ENCODE assay signal across 8 mouse cellular contexts in the genomic region with DNA sequence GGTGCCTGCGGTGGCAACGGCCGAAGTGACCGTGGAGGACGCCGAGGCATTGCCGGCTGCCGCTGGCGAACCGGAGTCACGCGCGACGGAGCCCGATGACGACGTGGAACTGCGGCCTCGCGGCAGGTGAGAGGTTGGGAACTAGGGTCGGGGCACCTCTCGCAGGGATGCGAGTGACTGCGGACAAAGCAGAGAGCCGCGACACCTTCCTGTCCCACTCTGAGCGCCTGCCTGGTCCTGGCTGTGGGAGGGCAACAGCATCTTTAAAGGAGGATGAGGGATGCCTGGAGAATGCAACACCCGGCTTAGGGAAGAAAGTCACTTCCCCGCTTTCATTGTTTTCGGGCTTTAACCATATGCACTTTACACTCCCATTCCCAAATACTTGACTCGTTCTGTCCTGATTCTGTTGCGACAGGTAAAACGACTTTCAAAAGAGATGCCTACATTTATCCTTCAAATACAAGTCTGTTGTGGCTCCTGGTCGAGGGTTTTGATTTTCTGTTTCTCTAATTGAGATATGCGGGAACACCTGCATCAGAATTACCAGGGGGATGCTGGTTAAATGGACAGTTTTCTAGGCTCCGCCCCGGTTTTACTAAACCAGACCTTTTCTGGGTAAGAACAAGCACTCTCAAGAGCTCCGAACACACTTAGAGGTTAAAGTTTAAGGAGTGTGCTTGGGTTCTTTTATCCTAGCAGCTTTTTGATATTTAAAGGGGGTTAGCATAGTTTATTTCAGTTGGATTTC. TPM values are rescaled to one million over a fixed set of nuclear protein-coding genes. Genes with fewer than 3 reads are reported as not detected.
DNase-seq lines count a peak whose midpoint lies in the region; ATAC-seq and TF ChIP-seq lines count a peak whose summit lies in the region.

No protein-coding gene starts in this region.

- H3K27ac ChIP-seq in ES-E14 (ENCODE audit: insufficient read depth, low read depth, low read length, poor library complexity, severe bottlenecking): no peak overlapping the region
- H3K27ac ChIP-seq in heart, postnatal 0 days (ENCODE audit: low read depth): peak overlapping the region; percentile 94
- H3K27ac ChIP-seq in liver, embryonic 16.5 days (ENCODE audit: low read length): peak overlapping the region; percentile 89
- H3K27ac ChIP-seq in stomach, embryonic 15.5 days: peak overlapping the region; percentile 92

- peak overlapping the region; percentile 83 for H3K9ac ChIP-seq in ES-E14 (ENCODE audit: insufficient read depth, low read depth, low read length, poor library complexity, severe bottlenecking)
- peak overlapping the region; percentile 95 for H3K9ac ChIP-seq in heart, postnatal 0 days (replicated peaks; ENCODE audit: low read depth, low read length)
- peak overlapping the region; percentile 75 for H3K9ac ChIP-seq in liver, embryonic 16.5 days (ENCODE audit: low read depth, low read length)
- H3K9ac ChIP-seq in stomach, embryonic 15.5 days: peak overlapping the region; percentile 67

- H3K4me3 ChIP-seq in ES-E14 (ENCODE audit: insufficient read depth in 1 of 2, low read depth in 1 of 2, low read length in 2 of 2, poor library complexity in 1 of 2, severe bottlenecking in 1 of 2): peak overlapping the region; percentile 89 to 94
- peak overlapping the region; percentile 97 for H3K4me3 ChIP-seq in heart, postnatal 0 days (ENCODE audit: low read depth, low read length)
- peak overlapping the region; percentile 82 for H3K4me3 ChIP-seq in liver, embryonic 16.5 days (ENCODE audit: low read depth, low read length)
- H3K4me3 ChIP-seq in stomach, embryonic 15.5 days (replicated peaks): peak overlapping the region; percentile 86

- peak; percentile 16 to 49 for DNase-seq in left cerebral cortex, adult 18-20 months (ENCODE audit: low spot score in 2 of 2)
- DNase-seq in left cerebral cortex, adult 11 months (ENCODE audit: low spot score): no peak
- no peak for DNase-seq in ES-E14 (ENCODE audit: low read depth, low spot score)
- DNase-seq in cerebellum, adult 9-11 months: peak; percentile 30
- DNase-seq in heart, postnatal 0 days (ENCODE audit: low spot score): no peak
- no peak for DNase-seq in right cerebral cortex, postnatal 10 days (ENCODE audit: low spot score in 2 of 2)

- TF ChIP-seq EP300 in heart, postnatal 0 days (IDR thresholded peaks at IDR 0.05; ENCODE audit: low read depth): no peak

- H3K27me3 ChIP-seq in heart, postnatal 0 days (ENCODE audit: control insufficient read depth, insufficient read depth, low read length): no peaks in the 10 kb centered on the region
- H3K27me3 ChIP-seq in liver, embryonic 16.5 days (ENCODE audit: control insufficient read depth, insufficient read depth, low read depth, low read length): no peaks in the 10 kb centered on the region
- no peaks in the 10 kb centered on the region for H3K27me3 ChIP-seq in stomach, embryonic 15.5 days (replicated peaks)

- ATAC-seq in heart, postnatal 0 days (ENCODE audit: insufficient read depth, low read depth): no peak
- ATAC-seq in liver, embryonic 16.5 days (ENCODE audit: low read depth): no peak
- ATAC-seq in stomach, embryonic 15.5 days (ENCODE audit: insufficient read depth, low FRiP score, low read depth): no peak

- WGBS in heart, postnatal 0 days: 2% methylated on average over 38 of the region's 38 CpGs
- WGBS in liver, embryonic 16.5 days (ENCODE audit: insufficient replicate concordance): 2% methylated on average over 38 of the region's 38 CpGs
- WGBS in stomach, embryonic 15.5 days: under 1% methylated on average over 38 of the region's 38 CpGs

- H3K4me1 ChIP-seq in ES-E14 (ENCODE audit: control insufficient read depth in 2 of 2, insufficient read depth in 2 of 2, low read length in 2 of 2, poor library complexity in 1 of 2): peaks cover 0 to 5% of the 10 kb centered on the region in 2 experiments; a peak in 2 of 4 replicates
- peaks cover 19% of the 10 kb centered on the region for H3K4me1 ChIP-seq in heart, postnatal 0 days (ENCODE audit: control insufficient read depth, insufficient read depth)
- H3K4me1 ChIP-seq in liver, embryonic 16.5 days (ENCODE audit: control insufficient read depth, low read depth, low read length): peaks cover 25% of the 10 kb centered on the region
- H3K4me1 ChIP-seq in stomach, embryonic 15.5 days: peaks cover 18% of the 10 kb centered on the region

- H3K4me2 ChIP-seq in heart, postnatal 0 days (ENCODE audit: low read depth, low read length): peak overlapping the region; percentile 94
- H3K4me2 ChIP-seq in liver, embryonic 16.5 days (ENCODE audit: low read depth, low read length): peak overlapping the region; percentile 89
- H3K4me2 ChIP-seq in stomach, embryonic 15.5 days: peak overlapping the region; percentile 59

- no peak for TF ChIP-seq CTCF in heart, postnatal 0 days (IDR thresholded peaks at IDR 0.05; ENCODE audit: low read depth)

- H3K9me3 ChIP-seq in ES-E14 (ENCODE audit: control insufficient read depth, insufficient read depth, low read depth, low read length): no peaks in the 10 kb centered on the region
- H3K9me3 ChIP-seq in heart, postnatal 0 days (replicated peaks; ENCODE audit: control insufficient read depth, low read length): no peaks in the 10 kb centered on the region
- no peaks in the 10 kb centered on the region for H3K9me3 ChIP-seq in liver, embryonic 16.5 days (replicated peaks; ENCODE audit: control insufficient read depth, low read length)
- no peaks in the 10 kb centered on the region for H3K9me3 ChIP-seq in stomach, embryonic 15.5 days

- H3K36me3 ChIP-seq in ES-E14 (ENCODE audit: control insufficient read depth, insufficient read depth, low read length, poor library complexity, severe bottlenecking): no peaks in the 10 kb centered on the region
- no peaks in the 10 kb centered on the region for H3K36me3 ChIP-seq in heart, postnatal 0 days (replicated peaks; ENCODE audit: control insufficient read depth, insufficient read depth, low read length)
- H3K36me3 ChIP-seq in liver, embryonic 16.5 days (ENCODE audit: control insufficient read depth, insufficient read depth): no peaks in the 10 kb centered on the region
- H3K36me3 ChIP-seq in stomach, embryonic 15.5 days: no peaks in the 10 kb centered on the region

- in situ Hi-C loops in ES-E14 (cut with MboI; ENCODE audit: low sequenced_read_pairs in 2 of 2, unreplicated experiment in 2 of 2): no loop called here

TF ChIP-seq in ES-E14, 5 proteins besides CTCF, POLR2A, EP300 and RAD21:
- TF ChIP-seq ZC3H11A (IDR thresholded peaks at IDR 0.05; ENCODE audit: borderline replicate concordance, low read depth, low read length) (no peak), CHD2 (IDR thresholded peaks at IDR 0.05; ENCODE audit: low read depth, low read length) (no peak), MAFK (IDR thresholded peaks at IDR 0.05; ENCODE audit: insufficient read depth, low read depth, low read length) (no peak), ZNF384 (IDR thresholded peaks at IDR 0.05; ENCODE audit: low read depth, low read length) (no peak), HCFC1 (IDR thresholded peaks at IDR 0.05; ENCODE audit: borderline replicate concordance, insufficient read depth, low read length) (no peak)

RNA-seq across cellular contexts. Expression of a gene that starts 0.8 kb away (rescaled TPM):
- total RNA-seq in left cerebral cortex, adult 18-20 months (2021): 10 to 100 TPM; 25.3 to 27.5 TPM
- total RNA-seq in ES-E14 (2012; rRNA removed): 33.9 and 53.9 TPM in 2 replicates
- total RNA-seq in heart, postnatal 0 days (2014; rRNA removed; ENCODE audit: low replicate concordance): 16.6 and 20.4 TPM in 2 replicates
- polyA plus RNA-seq in heart, postnatal 0 days (2015; fragmentation: Nextera tagmentation; extraction: Ambion mirVana): 3.6 and 3.7 TPM in 2 replicates
- polyA plus RNA-seq in liver, embryonic 16.5 days (2015; fragmentation: Nextera tagmentation; extraction: Ambion mirVana): 4.1 and 4.8 TPM in 2 replicates
- 12.5 and 12.7 TPM in 2 replicates for polyA plus RNA-seq in stomach, embryonic 15.5 days (2015; fragmentation: Nextera tagmentation; extraction: Ambion mirVana)

RNA-seq across cellular contexts. Expression of a gene that starts 53.0 kb away (rescaled TPM):
- total RNA-seq in left cerebral cortex, adult 18-20 months (2021): 10 to 100 TPM; 11.9 to 16.2 TPM
- total RNA-seq in ES-E14 (2012; rRNA removed): 8.0 and 11.0 TPM in 2 replicates
- total RNA-seq in heart, postnatal 0 days (2014; rRNA removed; ENCODE audit: low replicate concordance): 3.2 and 4.9 TPM in 2 replicates
- 0.87 and 0.92 TPM in 2 replicates for polyA plus RNA-seq in heart, postnatal 0 days (2015; fragmentation: Nextera tagmentation; extraction: Ambion mirVana)
- 2.0 and 2.3 TPM in 2 replicates for polyA plus RNA-seq in liver, embryonic 16.5 days (2015; fragmentation: Nextera tagmentation; extraction: Ambion mirVana)
- polyA plus RNA-seq in stomach, embryonic 15.5 days (2015; fragmentation: Nextera tagmentation; extraction: Ambion mirVana): 4.0 and 4.7 TPM in 2 replicates

Comparison
In these comparisons a context has a peak if more than half of its experiments do, and no peak if none do; other contexts are left out.
1. DNase-seq: peak in left cerebral cortex, adult 18-20 months (2 of 2) and cerebellum, adult 9-11 months (single experiment); none in left cerebral cortex, adult 11 months (single experiment), ES-E14 (single experiment), heart, postnatal 0 days (single experiment) and right cerebral cortex, postnatal 10 days (0 of 2).
2. Peak in every context shown above with its lines, with median percentiles within 50 percentile points of each other: H3K4me3 ChIP-seq, H3K9ac ChIP-seq and H3K4me2 ChIP-seq.